Mouse (Mus musculus) stomach, postnatal 0 days (tissue): ENCODE data around the gene Padi1.

Experiments used
- CTCF ChIP-seq: IDR thresholded peaks from 2 replicates; pipeline ENCODE4 v1.5.1; 2016; ENCODE audit warnings: antibody characterized with exemption, low read depth, mild to moderate bottlenecking, moderate library complexity
- EP300 ChIP-seq: optimal IDR thresholded peaks from 2 replicates; pipeline ENCODE3; 2016; ENCODE audit warnings: antibody characterized with exemption

DNA sequence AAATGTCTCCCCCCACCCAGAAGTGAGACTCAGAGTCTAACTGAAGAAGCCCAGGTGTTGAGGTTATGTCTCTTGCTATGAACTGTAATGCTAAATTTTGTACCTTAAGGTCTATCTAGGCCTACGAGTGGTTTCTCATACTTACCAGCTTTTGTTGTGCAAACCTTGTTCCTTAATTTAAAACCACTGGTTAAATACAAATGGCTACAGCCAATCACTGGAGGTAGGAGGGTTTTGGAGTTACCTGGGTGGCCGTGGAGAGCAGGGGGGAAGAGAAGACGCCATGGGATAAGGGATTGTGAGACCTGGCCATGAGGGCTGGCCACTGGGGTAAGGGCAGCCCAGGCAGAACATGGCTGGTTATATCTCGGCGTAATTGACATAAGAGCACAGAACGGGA, 57.3 kb downstream of the Padi1 start:
- no peak for TF ChIP-seq EP300
- no peak for TF ChIP-seq CTCF
